Mouse (Mus musculus): ENCODE data around the gene Dvl1.

- no peak for TF ChIP-seq CTCF (IDR thresholded peaks at IDR 0.05; ENCODE audit: low read depth)
- TF ChIP-seq EP300 (IDR thresholded peaks at IDR 0.05; ENCODE audit: low read depth): no peak
Observed at GRCm38 (mm10) chr4:155853421-155853820, 6.2 kb downstream of the Dvl1 start.
